Mouse (Mus musculus) kidney, embryonic 16.5 days (tissue): ENCODE measurements around the gene Rassf5. TPM values are rescaled to one million over a fixed set of nuclear protein-coding genes. Genes with fewer than 3 reads are reported as not detected.
A peak's percentile ranks its signal among the peaks of the same experiment; 100 is the strongest.

Experiments used
- ATAC-seq: fragments of 200-750 bp; cut with Nextera tagmentation; 2 replicates; pipeline ENCODE4 v1.8.0; 2017; ENCODE audit warnings: moderate TSS enrichment; ENCODE audit not compliant: low FRiP score, low TSS enrichment
- H3K27ac ChIP-seq: fragments of 300-500 bp; sonication (generic); 2 replicates; pipeline ENCODE4 v1.5.1; 2014; ENCODE audit warnings: low read length
- H3K27me3 ChIP-seq: fragments of 300-500 bp; sonication (generic); 2 replicates; pipeline ENCODE4 v1.6.1; 2014; ENCODE audit warnings: low read length, control low read depth, mixed read lengths; ENCODE audit not compliant: insufficient read depth
- H3K36me3 ChIP-seq: fragments of 300-500 bp; sonication (generic); 2 replicates; pipeline ENCODE4 v1.6.1; 2014; ENCODE audit warnings: low read length, control low read depth, mixed read lengths; ENCODE audit not compliant: insufficient read depth
- H3K4me1 ChIP-seq: fragments of 300-500 bp; sonication (generic); 2 replicates; pipeline ENCODE4 v1.6.1; 2014; ENCODE audit warnings: low read length, control low read depth, mixed read lengths; ENCODE audit not compliant: insufficient read depth
- H3K4me2 ChIP-seq: fragments of 300-500 bp; sonication (generic); replicated peaks from 2 replicates; pipeline ENCODE4 v1.6.1; 2014; ENCODE audit warnings: low read depth, low read length
- H3K4me3 ChIP-seq: fragments of 300-500 bp; sonication (generic); 2 replicates; pipeline ENCODE4 v1.5.1; 2014; ENCODE audit warnings: mild to moderate bottlenecking, low read length
- H3K9ac ChIP-seq: fragments of 300-500 bp; sonication (generic); replicated peaks from 2 replicates; pipeline ENCODE4 v1.6.1; 2014; ENCODE audit warnings: low read length
- H3K9me3 ChIP-seq: fragments of 300-500 bp; sonication (generic); 2 replicates; pipeline ENCODE4 v1.6.1; 2016; ENCODE audit warnings: low read length, control low read depth
- WGBS: fragments of 180-500 bp; shearing (Covaris S2); extraction: QIAGEN DNeasy Blood & Tissue Kit; methylation state at CpG from one replicate; pipeline ENCODE4 v1.1.7; 2014; 5-methylcytosine and 5-hydroxymethylcytosine counted together
- polyA plus RNA-seq: library from polyadenylated mRNA; unstranded; fragments of >200 nt; fragmentation: Nextera tagmentation; extraction: Ambion mirVana; gene quantifications from 2 replicates; pipeline ENCODE4 v1.2.1, GENCODE M21; 2015

Gene Rassf5
- polyA plus RNA-seq, 1 experiment from 2014 or later, result 3.1 TPM

DNA sequence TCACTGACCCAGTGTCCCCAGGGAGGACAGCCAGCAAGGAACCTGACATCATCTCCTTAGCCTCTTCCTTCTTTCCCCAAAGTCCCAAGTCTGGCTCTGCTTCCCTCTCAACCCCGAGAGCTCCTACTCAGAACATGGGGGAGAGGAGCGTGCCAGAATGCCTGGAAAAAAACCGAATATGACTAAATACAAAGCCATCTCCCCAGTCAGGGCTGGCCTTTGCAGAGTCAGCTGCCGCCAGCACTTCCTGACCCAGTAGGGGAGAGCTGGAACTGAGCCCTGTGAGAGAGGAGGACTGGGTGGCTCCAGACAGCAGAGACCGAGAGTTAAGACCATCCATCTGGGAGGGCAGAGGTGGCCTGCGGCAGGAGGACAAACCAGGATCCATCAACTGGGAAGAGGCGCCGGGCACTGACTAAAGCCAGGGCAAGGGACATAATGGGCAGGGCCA lies 6.1 kb downstream of the Rassf5 start:
- no peak overlapping the region for H3K27ac ChIP-seq

DNA sequence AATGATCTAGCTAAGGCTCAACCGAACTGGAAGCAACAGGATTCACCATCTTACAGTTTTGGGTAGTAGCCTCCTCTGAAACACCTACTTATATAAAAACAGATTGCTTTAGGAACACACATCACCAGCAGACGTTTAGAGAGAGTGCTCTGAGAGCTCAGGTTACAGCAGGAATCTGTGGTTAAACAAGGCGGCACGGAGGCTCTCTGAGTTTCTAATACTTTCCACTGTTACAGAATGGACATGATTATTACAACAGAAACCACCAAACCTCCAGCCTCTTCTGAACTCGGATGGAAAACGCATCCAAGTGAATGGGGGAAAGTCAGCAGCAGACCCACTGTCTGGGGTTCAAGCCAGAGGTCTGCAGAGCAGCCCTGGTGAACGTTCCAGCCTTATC lies 9.0 kb downstream of the Rassf5 start:
- no peaks in the 10 kb centered on the region; the same call in 1 of the 2 replicates for H3K27me3 ChIP-seq
- no peak for ATAC-seq
- H3K4me3 ChIP-seq, result no peak overlapping the region
- H3K4me1 ChIP-seq, result peaks cover 19% of the 10 kb centered on the region
- 40% methylated on average over 7 of the region's 7 CpGs for WGBS
- H3K9ac ChIP-seq, result no peak overlapping the region
- no peaks in the 10 kb centered on the region for H3K36me3 ChIP-seq
- H3K27ac ChIP-seq, result no peak overlapping the region
- no peak overlapping the region for H3K4me2 ChIP-seq
- H3K9me3 ChIP-seq, result no peaks in the 10 kb centered on the region

More for the DNA sequence above, 6.1 kb downstream of the Rassf5 start:
- Histone ChIP-seq H3K4me1 (peaks cover 30% of the 10 kb centered on the region), H3K9me3 (no peaks in the 10 kb centered on the region), H3K4me3 (no peak overlapping the region), H3K4me2 (no peak overlapping the region), H3K27me3 (peaks cover 15% of the 10 kb centered on the region), H3K36me3 (no peaks in the 10 kb centered on the region), H3K9ac (no peak overlapping the region)
- WGBS, result 51% methylated on average over 8 of the region's 8 CpGs
- ATAC-seq, result peak; percentile 50; the same call in 1 of the 2 replicates

GRCm38 (mm10) chr1:131233527-131233926 lies 11.5 kb downstream of the Rassf5 start:
- Histone ChIP-seq H3K27me3 (no peaks in the 10 kb centered on the region; the same call in 1 of the 2 replicates), H3K27ac (no peak overlapping the region), H3K4me3 (no peak overlapping the region), H3K9ac (no peak overlapping the region), H3K4me1 (peaks cover 12% of the 10 kb centered on the region), H3K9me3 (no peaks in the 10 kb centered on the region), H3K36me3 (no peaks in the 10 kb centered on the region), H3K4me2 (no peak overlapping the region)
- ATAC-seq, result no peak
- 74% methylated on average over 12 of the region's 12 CpGs for WGBS

DNA sequence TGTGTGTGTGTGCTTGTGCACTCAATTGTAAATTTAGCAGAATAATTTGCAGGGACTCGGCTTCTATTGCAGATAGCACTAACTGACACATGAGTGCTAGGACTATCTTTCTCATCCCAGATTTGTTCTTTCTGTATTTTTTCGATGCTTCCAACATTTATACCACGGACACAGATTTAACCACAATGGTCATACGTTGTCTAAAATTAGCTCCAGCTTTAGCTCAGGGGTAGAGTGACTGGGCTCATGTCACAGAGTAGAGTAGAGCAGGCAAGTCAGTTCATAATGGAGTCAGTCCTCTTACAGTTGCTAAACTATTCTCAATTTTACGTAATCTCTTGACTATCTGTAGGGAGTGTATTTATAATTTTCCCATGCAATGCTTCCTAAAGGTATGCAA lies 16.4 kb downstream of the Rassf5 start:
- H3K36me3 ChIP-seq, result no peaks in the 10 kb centered on the region
- no peak overlapping the region for H3K4me2 ChIP-seq
- H3K27ac ChIP-seq, result no peak overlapping the region
- H3K9ac ChIP-seq, result no peak overlapping the region
- no peak overlapping the region for H3K4me3 ChIP-seq
- ATAC-seq, result no peak
- no peaks in the 10 kb centered on the region for H3K9me3 ChIP-seq
- H3K4me1 ChIP-seq, result peaks cover 7% of the 10 kb centered on the region
- H3K27me3 ChIP-seq, result no peaks in the 10 kb centered on the region; the same call in 1 of the 2 replicates
- whole genome bisulfite sequencing, result 81% methylated on average over 5 of the region's 5 CpGs

GRCm38 (mm10) chr1:131228225-131228624 lies 16.8 kb downstream of the Rassf5 start:
- WGBS, result 43% methylated on average over 7 of the region's 7 CpGs
- Histone ChIP-seq H3K4me1 (peaks cover 7% of the 10 kb centered on the region), H3K9me3 (no peaks in the 10 kb centered on the region), H3K4me2 (no peak overlapping the region), H3K36me3 (no peaks in the 10 kb centered on the region), H3K27ac (no peak overlapping the region), H3K4me3 (no peak overlapping the region), H3K9ac (no peak overlapping the region), H3K27me3 (no peaks in the 10 kb centered on the region)
- no peak for ATAC-seq

GRCm38 (mm10) chr1:131224848-131225471 lies 20.1 kb downstream of the Rassf5 start:
- Histone ChIP-seq H3K36me3 (no peaks in the 10 kb centered on the region), H3K9me3 (no peaks in the 10 kb centered on the region), H3K4me1 (peaks cover 7% of the 10 kb centered on the region), H3K4me2 (no peak overlapping the region), H3K9ac (no peak overlapping the region), H3K4me3 (no peak overlapping the region), H3K27ac (no peak overlapping the region), H3K27me3 (no peaks in the 10 kb centered on the region)
- ATAC-seq, result peak; percentile 94
- 31% methylated on average over 12 of the region's 12 CpGs for WGBS

- H3K27me3 ChIP-seq, result no peaks in the 10 kb centered on the region
- no peak overlapping the region for H3K4me3 ChIP-seq
- no peaks in the 10 kb centered on the region for H3K9me3 ChIP-seq
- ATAC-seq, result no peak
- 87% methylated on average over 2 of the region's 2 CpGs for WGBS
- no peak overlapping the region for H3K9ac ChIP-seq
- no peak overlapping the region for H3K27ac ChIP-seq
- no peak overlapping the region for H3K4me2 ChIP-seq
- H3K4me1 ChIP-seq, result peaks cover 7% of the 10 kb centered on the region
- H3K36me3 ChIP-seq, result no peaks in the 10 kb centered on the region
These were observed 21.7 kb downstream of the Rassf5 start for GRCm38 (mm10) chr1:131223345-131223744.

DNA sequence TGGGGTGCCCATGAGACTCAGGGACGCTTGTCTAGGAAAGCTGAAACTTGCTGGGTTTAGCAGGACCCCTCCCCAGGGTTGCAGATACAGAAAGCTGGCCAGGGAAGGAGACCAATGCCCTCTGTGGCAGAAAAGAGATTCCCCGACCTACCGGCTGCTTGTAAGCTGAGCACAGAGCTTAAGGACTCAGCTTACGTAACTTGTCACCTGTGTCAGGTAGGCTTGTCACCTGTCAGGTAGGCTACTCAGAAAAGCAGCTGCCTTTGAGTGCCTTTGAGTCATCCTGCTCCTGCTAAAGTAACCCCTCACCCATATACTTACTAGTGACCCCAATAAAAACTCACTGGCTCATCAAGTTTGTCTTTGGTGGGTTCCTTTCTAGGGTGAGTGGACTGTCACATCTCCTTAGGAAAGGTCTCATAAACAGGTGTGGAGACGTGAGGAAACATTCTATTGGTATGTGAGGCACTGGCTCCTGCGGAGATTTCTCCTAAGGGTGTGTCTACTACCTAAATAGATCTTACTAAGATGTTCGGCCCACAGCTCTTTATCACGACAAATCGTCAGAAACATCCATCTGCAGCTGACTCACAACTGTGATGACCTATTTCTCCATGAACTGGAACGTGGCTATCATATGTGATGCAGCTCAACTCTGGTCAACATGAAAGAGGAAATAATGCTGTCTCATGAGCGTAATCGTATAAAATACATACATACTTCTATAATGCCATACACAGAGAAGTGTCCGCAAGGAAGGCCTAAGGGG lies 23.1 kb downstream of the Rassf5 start:
- peaks cover 7% of the 10 kb centered on the region for H3K4me1 ChIP-seq
- no peaks in the 10 kb centered on the region for H3K9me3 ChIP-seq
- H3K9ac ChIP-seq, result no peak overlapping the region
- ATAC-seq, result no peak
- H3K27ac ChIP-seq, result no peak overlapping the region
- 86% methylated on average over 13 of the region's 13 CpGs for WGBS
- H3K4me3 ChIP-seq, result no peak overlapping the region
- no peaks in the 10 kb centered on the region for H3K36me3 ChIP-seq
- no peaks in the 10 kb centered on the region for H3K27me3 ChIP-seq
- no peak overlapping the region for H3K4me2 ChIP-seq

DNA sequence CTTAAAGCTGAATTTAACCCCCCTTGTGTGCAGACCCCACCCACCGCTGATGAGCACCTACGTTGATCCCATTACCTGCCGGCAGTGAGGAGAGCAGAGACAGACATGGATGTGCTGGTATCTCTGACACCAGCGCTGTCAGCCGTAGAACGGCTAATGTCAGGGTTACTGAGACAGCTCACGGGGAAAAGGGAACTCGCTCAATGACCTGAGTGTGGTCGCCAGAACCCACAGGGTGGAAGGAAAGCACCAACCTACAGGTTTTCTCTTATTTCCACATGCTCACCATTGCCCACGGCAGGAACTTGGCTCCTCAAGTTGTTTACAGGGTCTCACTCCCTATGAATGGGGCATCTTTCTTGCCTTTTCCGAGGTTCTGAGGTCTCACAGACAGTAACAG lies 26.1 kb downstream of the Rassf5 start:
- Histone ChIP-seq H3K27ac (no peak overlapping the region), H3K27me3 (no peaks in the 10 kb centered on the region), H3K36me3 (no peaks in the 10 kb centered on the region), H3K4me2 (no peak overlapping the region), H3K4me1 (no peaks in the 10 kb centered on the region), H3K9ac (no peak overlapping the region), H3K4me3 (no peak overlapping the region), H3K9me3 (no peaks in the 10 kb centered on the region)
- WGBS, result 86% methylated on average over 11 of the region's 11 CpGs
- no peak for ATAC-seq

DNA sequence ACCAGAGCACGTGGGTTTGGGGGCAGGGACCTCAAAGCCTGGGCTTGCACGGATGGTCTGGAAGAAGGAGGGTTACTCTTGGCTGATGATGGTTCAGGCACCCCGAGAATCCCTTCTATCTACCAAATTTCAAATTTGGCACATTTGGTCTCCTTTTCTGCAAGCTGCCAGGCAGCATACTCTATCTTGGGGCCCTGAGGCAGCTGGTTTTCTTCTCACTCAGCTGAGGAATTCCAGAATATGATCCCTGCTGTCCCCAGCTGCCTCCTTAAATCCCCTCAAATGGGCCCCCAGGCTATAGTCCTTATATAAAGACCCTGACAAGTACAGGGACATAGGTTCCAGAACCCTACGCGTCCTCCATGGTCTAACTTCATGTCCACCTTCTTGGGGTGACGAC lies 31.7 kb downstream of the Rassf5 start:
- H3K27me3 ChIP-seq, result no peaks in the 10 kb centered on the region
- no peak overlapping the region for H3K4me2 ChIP-seq
- no peak for ATAC-seq
- H3K9me3 ChIP-seq, result no peaks in the 10 kb centered on the region
- H3K4me1 ChIP-seq, result peaks cover 5% of the 10 kb centered on the region; the same call in 1 of the 2 replicates
- H3K36me3 ChIP-seq, result no peaks in the 10 kb centered on the region
- H3K9ac ChIP-seq, result no peak overlapping the region
- no peak overlapping the region for H3K27ac ChIP-seq
- no peak overlapping the region for H3K4me3 ChIP-seq
- WGBS, result 77% methylated on average over 6 of the region's 6 CpGs
